Mouse (Mus musculus) gastrocnemius, postnatal 4 days (tissue): Measurements from ENCODE around the gene Rock2. TPM values are rescaled to one million over a fixed set of nuclear protein-coding genes. Genes with fewer than 3 reads are reported as not detected.

Experiments
- DNase-seq, 2 experiments: peaks; one replicate each; pipeline ENCODE4 v3.0.0; 2021 to 2022; ENCODE audit warnings: low spot score in 2 of 2, mixed read lengths in 2 of 2
- total RNA-seq, 2 experiments: library from RNA; stranded (reverse); gene quantifications; 2 replicates each; pipeline ENCODE4 v1.2.3; 2021

The Rock2 gene
- total RNA-seq, 2 experiments from 2014 or later: 122 to 125 TPM

- no peak for DNase-seq
Measured at GRCm38 (mm10) chr12:16898790-16899189, 4.1 kb downstream of the Rock2 start.

- DNase-seq: no peak
Measured at GRCm38 (mm10) chr12:16900625-16901222, 6.0 kb downstream of the Rock2 start.

GRCm38 (mm10) chr12:16903949-16904635 lies 9.4 kb downstream of the Rock2 start:
- no peak for DNase-seq

- DNase-seq: no peak
Measured at GRCm38 (mm10) chr12:16907282-16907846, 12.7 kb downstream of the Rock2 start.

- no peak for DNase-seq
Measured at GRCm38 (mm10) chr12:16907953-16908648, 13.4 kb downstream of the Rock2 start.

DNA sequence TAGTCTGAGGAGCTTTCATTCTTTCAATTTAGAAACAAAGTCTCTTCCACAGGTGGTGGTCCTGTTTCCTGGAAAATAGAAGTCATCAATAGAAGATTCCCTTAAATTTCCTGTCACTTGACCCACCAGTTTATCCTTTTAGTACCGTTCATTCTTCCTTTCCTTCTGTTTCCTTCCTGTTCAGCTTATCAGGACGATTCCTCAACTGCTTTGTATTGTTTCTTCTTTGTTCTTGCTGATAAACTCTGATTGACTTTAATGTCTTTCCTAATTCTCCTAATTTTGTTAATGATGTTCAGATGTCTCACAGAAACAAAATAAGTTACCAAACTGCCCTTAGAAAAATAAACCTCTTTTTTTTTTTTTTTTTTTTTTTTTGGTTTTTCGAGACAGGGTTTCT lies 16.8 kb downstream of the Rock2 start:
- DNase-seq: no peak

GRCm38 (mm10) chr12:16912600-16912999 lies 17.9 kb downstream of the Rock2 start:
- DNase-seq: no peak

- no peak for DNase-seq
Measured at GRCm38 (mm10) chr12:16920186-16920860, 25.6 kb downstream of the Rock2 start.

- no peak for DNase-seq
Measured at GRCm38 (mm10) chr12:16927889-16928288, 33.2 kb downstream of the Rock2 start.

DNA sequence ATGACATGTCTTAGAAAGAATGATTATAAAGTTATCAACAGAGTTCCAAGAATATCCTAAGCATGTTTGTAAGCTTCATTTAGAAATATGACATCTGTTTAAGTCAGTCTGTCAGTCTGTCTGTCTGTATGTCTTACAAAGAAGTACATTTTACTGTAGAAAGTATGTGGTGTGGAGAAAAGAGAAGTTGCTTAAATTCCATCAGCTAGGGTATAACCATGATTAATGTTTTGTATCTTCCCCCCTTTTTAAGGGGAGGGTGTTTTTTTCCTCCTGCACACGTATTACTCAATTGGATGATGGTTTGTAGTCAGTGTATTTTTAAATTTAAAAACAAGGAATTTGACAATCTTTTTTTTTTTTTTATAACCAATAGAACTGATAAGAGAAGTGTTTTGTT lies 39.7 kb downstream of the Rock2 start:
- no peak for DNase-seq

GRCm38 (mm10) chr12:16941976-16942375 lies 47.3 kb downstream of the Rock2 start:
- no peak for DNase-seq

GRCm38 (mm10) chr12:16948239-16948638 lies 53.5 kb downstream of the Rock2 start:
- DNase-seq: no peak

- no peak for DNase-seq
Measured at GRCm38 (mm10) chr12:16958851-16959250, 64.2 kb downstream of the Rock2 start.

DNA sequence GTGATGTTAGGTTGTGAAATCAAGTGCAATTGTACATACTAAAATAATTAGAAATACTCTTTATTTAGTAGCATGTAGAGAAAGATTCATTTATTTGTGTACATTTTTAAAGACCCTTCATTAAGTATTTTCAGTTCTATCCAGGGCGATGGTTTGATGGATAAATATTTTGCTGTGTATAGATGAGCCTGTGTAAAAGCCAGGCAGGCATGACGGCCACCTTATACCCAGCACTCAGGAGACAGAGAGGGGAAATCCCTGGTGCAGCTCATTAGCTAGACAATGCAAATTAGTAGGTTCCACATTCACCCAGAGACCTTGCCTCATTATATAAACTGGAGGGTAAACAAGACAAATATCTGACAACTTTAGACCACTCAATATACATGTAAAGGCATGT lies 68.7 kb downstream of the Rock2 start:
- DNase-seq: no peak

- DNase-seq: no peak
Measured at GRCm38 (mm10) chr12:16966811-16967210, 72.1 kb downstream of the Rock2 start.

- no peak for DNase-seq
Measured at GRCm38 (mm10) chr12:16977120-16977519, 82.4 kb downstream of the Rock2 start.

DNA sequence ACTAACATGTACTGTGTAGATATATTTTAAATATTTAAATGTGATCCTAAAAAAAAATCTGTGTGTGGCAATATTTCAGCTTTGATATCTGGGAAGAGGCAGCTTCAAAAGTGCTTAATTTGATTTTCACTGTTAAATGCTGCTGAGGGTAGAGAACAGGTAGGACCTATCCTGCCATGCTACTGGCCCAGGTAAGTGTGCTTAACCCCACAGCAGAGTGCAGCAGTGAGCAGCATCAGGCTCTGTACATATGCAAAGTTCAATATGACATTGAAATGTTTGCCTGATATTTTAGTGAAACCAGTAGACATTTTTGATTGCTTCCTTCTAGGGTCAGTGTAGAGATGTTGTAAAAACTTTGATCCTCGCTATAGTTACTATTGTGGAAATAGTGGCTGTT lies 91.1 kb downstream of the Rock2 start:
- DNase-seq: no peak

GRCm38 (mm10) chr12:16991376-16991775 lies 96.7 kb downstream of the Rock2 start:
- DNase-seq: no peak

GRCm38 (mm10) chr12:16992355-16992754 lies 97.7 kb downstream of the Rock2 start:
- DNase-seq: no peak

- no peak for DNase-seq
Measured at GRCm38 (mm10) chr12:16994291-16994690, 99.6 kb downstream of the Rock2 start.

- DNase-seq: no peak
Measured at GRCm38 (mm10) chr12:16996281-16996680, 101.6 kb downstream of the Rock2 start.
